27 mouse cellular contexts compared by ENCODE assay signal in the genomic region with DNA sequence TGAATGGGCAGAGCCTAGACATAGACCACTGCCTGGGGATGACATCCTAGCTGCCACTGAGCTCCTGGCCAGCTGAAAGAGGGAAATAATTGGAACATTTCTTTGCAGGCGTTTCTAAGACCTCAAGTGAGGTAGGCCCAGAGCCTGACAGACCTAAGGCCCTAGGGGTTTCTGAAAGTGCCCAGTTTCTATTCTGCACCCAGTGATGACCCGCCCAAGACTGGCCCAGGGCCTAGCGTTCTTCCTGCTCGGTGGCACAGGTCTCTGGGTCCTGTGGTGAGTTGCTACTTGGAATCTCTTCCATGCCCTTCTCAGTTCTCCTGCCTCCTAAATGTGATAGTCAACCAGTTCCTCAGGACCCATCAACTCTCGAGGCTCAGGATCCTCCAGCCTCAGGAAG. TPM values are rescaled to one million over a fixed set of nuclear protein-coding genes. Genes with fewer than 3 reads are reported as not detected.
DNase-seq lines count a peak whose midpoint lies in the region; ATAC-seq and TF ChIP-seq lines count a peak whose summit lies in the region.
"Had no signal": no experiment of that assay in that cellular context is flagged by ENCODE, and none has a peak within 500 bp of the region (broad histone marks: within the 10 kb centered on the region; RNA-seq: fewer than 3 reads in every experiment).

No protein-coding gene starts in this region.

- peak overlapping the region; percentile 54 for H3K4me2 ChIP-seq in kidney, embryonic 15.5 days
- peak overlapping the region; percentile 21; the same call in 1 of the 2 replicates for H3K4me2 ChIP-seq in neural tube, embryonic 13.5 days
- H3K4me2 ChIP-seq in intestine, embryonic 16.5 days (ENCODE audit: low read depth, low read length), result no peak overlapping the region
- peak overlapping the region; percentile 43 for H3K4me2 ChIP-seq in stomach, postnatal 0 days (replicated peaks; ENCODE audit: low read depth)
- H3K4me2 ChIP-seq: forebrain, embryonic 15.5 days; hindbrain, embryonic 14.5 days; liver, embryonic 13.5 days; midbrain, embryonic 15.5 days had no signal

- no peak for TF ChIP-seq CTCF in kidney, adult 2 months (conservative IDR thresholded peaks at IDR 0.05; ENCODE audit: insufficient read depth, insufficient read length, low read depth, low read length)
- TF ChIP-seq CTCF in stomach, postnatal 0 days (IDR thresholded peaks at IDR 0.05; ENCODE audit: low read depth), result no peak

- peak overlapping the region; percentile 29 for H3K4me3 ChIP-seq in kidney, embryonic 15.5 days (replicated peaks)
- H3K4me3 ChIP-seq in kidney, adult 2 months (ENCODE audit: insufficient read depth, low read depth, low read length), result no peak overlapping the region
- no peak overlapping the region for H3K4me3 ChIP-seq in neural tube, embryonic 13.5 days
- peak overlapping the region; percentile 1; the same call in 1 of the 2 replicates for H3K4me3 ChIP-seq in intestine, embryonic 16.5 days (ENCODE audit: low read length)
- no peak overlapping the region for H3K4me3 ChIP-seq in stomach, postnatal 0 days (ENCODE audit: low read depth, low read length)
- H3K4me3 ChIP-seq: embryonic facial prominence, embryonic 10.5 days; forebrain, embryonic 15.5 days; heart, embryonic 10.5 days; liver, embryonic 13.5 days; midbrain, embryonic 15.5 days had no signal

- H3K9me3 ChIP-seq in kidney, embryonic 15.5 days (replicated peaks), result no peaks in the 10 kb centered on the region
- no peaks in the 10 kb centered on the region for H3K9me3 ChIP-seq in neural tube, embryonic 13.5 days
- no peaks in the 10 kb centered on the region for H3K9me3 ChIP-seq in intestine, embryonic 16.5 days (ENCODE audit: control insufficient read depth, low read length)
- no peaks in the 10 kb centered on the region for H3K9me3 ChIP-seq in stomach, postnatal 0 days (ENCODE audit: control insufficient read depth, low read length)
- H3K9me3 ChIP-seq: forebrain, embryonic 15.5 days; heart, embryonic 10.5 days; liver, embryonic 13.5 days; midbrain, embryonic 15.5 days had no signal

- peak overlapping the region; percentile 88 for H3K27ac ChIP-seq in kidney, embryonic 15.5 days
- no peak overlapping the region for H3K27ac ChIP-seq in kidney, adult 2 months (ENCODE audit: insufficient read depth, low read depth, low read length)
- no peak overlapping the region for H3K27ac ChIP-seq in neural tube, embryonic 13.5 days (replicated peaks)
- no peak overlapping the region for H3K27ac ChIP-seq in intestine, embryonic 16.5 days (ENCODE audit: low read length)
- no peak overlapping the region for H3K27ac ChIP-seq in stomach, postnatal 0 days (replicated peaks)
- H3K27ac ChIP-seq: embryonic facial prominence, embryonic 10.5 days; forebrain, embryonic 15.5 days; heart, embryonic 10.5 days; hindbrain, embryonic 14.5 days; liver, embryonic 13.5 days; midbrain, embryonic 15.5 days had no signal

- peaks cover 16% of the 10 kb centered on the region for H3K4me1 ChIP-seq in kidney, embryonic 15.5 days
- H3K4me1 ChIP-seq in kidney, adult 2 months (ENCODE audit: control insufficient read depth, insufficient read depth, low read length), result no peaks in the 10 kb centered on the region
- no peaks in the 10 kb centered on the region for H3K4me1 ChIP-seq in neural tube, embryonic 13.5 days (replicated peaks)
- peaks cover 13% of the 10 kb centered on the region for H3K4me1 ChIP-seq in intestine, embryonic 16.5 days (ENCODE audit: control insufficient read depth, insufficient read depth, low read length)
- peaks cover 3% of the 10 kb centered on the region; the same call in 1 of the 2 replicates for H3K4me1 ChIP-seq in stomach, postnatal 0 days (replicated peaks; ENCODE audit: control insufficient read depth, insufficient read depth)
- H3K4me1 ChIP-seq: forebrain, embryonic 15.5 days; liver, embryonic 13.5 days; midbrain, embryonic 15.5 days had no signal

- H3K9ac ChIP-seq in kidney, embryonic 15.5 days, result no peak overlapping the region
- no peak overlapping the region for H3K9ac ChIP-seq in neural tube, embryonic 13.5 days
- no peak overlapping the region for H3K9ac ChIP-seq in intestine, embryonic 16.5 days (ENCODE audit: low read depth, low read length)
- H3K9ac ChIP-seq in stomach, postnatal 0 days (ENCODE audit: low read length), result no peak overlapping the region
- H3K9ac ChIP-seq: forebrain, embryonic 15.5 days; hindbrain, embryonic 14.5 days; liver, embryonic 13.5 days; midbrain, embryonic 15.5 days had no signal

- no peak for DNase-seq in kidney, adult 2 months
- no peak for DNase-seq in neural tube, embryonic 10.5 days (ENCODE audit: extremely low spot score, low spot score)
- DNase-seq in stomach, postnatal 0 days (ENCODE audit: low spot score), result no peak
- DNase-seq: adrenal gland, postnatal 10 days; cerebellum, postnatal 10 days; gastrocnemius, postnatal 36 days; kidney, postnatal 36 days; liver, embryonic 13.5 days; lung, adult 2 months; lung, postnatal 36 days; right cerebral cortex, postnatal 14 days; spleen, adult 18-20 months; thymus, adult 18-20 months; thymus, postnatal 36 days had no signal

- ATAC-seq in kidney, embryonic 15.5 days (replicated peaks; ENCODE audit: low FRiP score), result no peak
- ATAC-seq in neural tube, embryonic 13.5 days (ENCODE audit: low read depth), result no peak
- ATAC-seq in intestine, embryonic 16.5 days, result no peak
- ATAC-seq in stomach, postnatal 0 days (ENCODE audit: low FRiP score, low TSS enrichment), result no peak
- ATAC-seq in granulocyte monocyte progenitor cell, adult 5-6 weeks (replicated peaks; ENCODE audit: poor library complexity, severe bottlenecking), result no peak
- ATAC-seq: forebrain, embryonic 15.5 days; inflammation-experienced regulatory T-cells, adult 6 months; midbrain, embryonic 15.5 days had no signal

- no peak for TF ChIP-seq EP300 in stomach, postnatal 0 days (optimal IDR thresholded peaks at IDR 0.05)

- 82% methylated on average over 5 of the region's 5 CpGs for WGBS in kidney, embryonic 15.5 days
- WGBS in kidney, adult 2 months, result 88% methylated on average over 5 of the region's 5 CpGs
- 80% methylated on average over 5 of the region's 5 CpGs for WGBS in neural tube, embryonic 13.5 days
- 85% methylated on average over 5 of the region's 5 CpGs for WGBS in intestine, embryonic 16.5 days
- 81% methylated on average over 5 of the region's 5 CpGs for WGBS in stomach, postnatal 0 days

- TF ChIP-seq POLR2A in kidney, adult 2 months (IDR thresholded peaks at IDR 0.05; ENCODE audit: low read depth, low read length), result no peak

- no peaks in the 10 kb centered on the region for H3K27me3 ChIP-seq in kidney, embryonic 15.5 days
- no peaks in the 10 kb centered on the region for H3K27me3 ChIP-seq in kidney, adult 2 months (replicated peaks; ENCODE audit: control insufficient read depth, insufficient read depth, low read length)
- H3K27me3 ChIP-seq in neural tube, embryonic 13.5 days, result no peaks in the 10 kb centered on the region
- no peaks in the 10 kb centered on the region for H3K27me3 ChIP-seq in intestine, embryonic 16.5 days (replicated peaks; ENCODE audit: control insufficient read depth, insufficient read depth, low read length)
- no peaks in the 10 kb centered on the region for H3K27me3 ChIP-seq in stomach, postnatal 0 days (ENCODE audit: control insufficient read depth, insufficient read depth, low read length)
- H3K27me3 ChIP-seq: forebrain, embryonic 15.5 days; liver, embryonic 13.5 days; midbrain, embryonic 15.5 days had no signal

- no peaks in the 10 kb centered on the region for H3K36me3 ChIP-seq in kidney, embryonic 15.5 days
- H3K36me3 ChIP-seq in kidney, adult 2 months (ENCODE audit: control insufficient read depth, insufficient read depth, low read length), result no peaks in the 10 kb centered on the region
- H3K36me3 ChIP-seq in neural tube, embryonic 13.5 days, result no peaks in the 10 kb centered on the region
- no peaks in the 10 kb centered on the region for H3K36me3 ChIP-seq in intestine, embryonic 16.5 days (ENCODE audit: control insufficient read depth, insufficient read depth, low read length)
- no peaks in the 10 kb centered on the region for H3K36me3 ChIP-seq in stomach, postnatal 0 days (ENCODE audit: control insufficient read depth, insufficient read depth, low read length)
- H3K36me3 ChIP-seq: embryonic facial prominence, embryonic 10.5 days; forebrain, embryonic 15.5 days; heart, embryonic 10.5 days; liver, embryonic 13.5 days; midbrain, embryonic 15.5 days had no signal

RNA-seq across cellular contexts. Expression of gene Gbgt1, which starts 0.9 kb away (rescaled TPM):
- 5.8 and 6.5 TPM in 2 replicates for polyA plus RNA-seq in kidney, embryonic 15.5 days (2015; fragmentation: Nextera tagmentation; extraction: Ambion mirVana)
- 1.2 and 1.3 TPM in 2 replicates for polyA plus RNA-seq in kidney, adult 2 months (2012; rRNA removed)
- polyA plus RNA-seq in neural tube, embryonic 13.5 days (2015; fragmentation: Nextera tagmentation; extraction: Ambion mirVana), result 1.6 and 1.7 TPM in 2 replicates
- 4.4 and 4.6 TPM in 2 replicates for polyA plus RNA-seq in intestine, embryonic 16.5 days (2015; fragmentation: Nextera tagmentation; extraction: Ambion mirVana)
- polyA plus RNA-seq in stomach, postnatal 0 days (2015; fragmentation: Nextera tagmentation; extraction: Ambion mirVana), result 1.2 and 1.3 TPM in 2 replicates
- not detected in 2 replicates for total RNA-seq in granulocyte monocyte progenitor cell, adult 5-6 weeks (2014; fragmentation: Nextera tagmentation)
- total RNA-seq in granulocyte monocyte progenitor cell, adult 5-6 weeks (2017), result not detected in 2 replicates
- total RNA-seq: MEL had no signal
- polyA plus RNA-seq: inflammation-experienced regulatory T-cells, adult 6 months had no signal

RNA-seq across cellular contexts. Expression of gene Gm10134, which starts 8.3 kb away (rescaled TPM):
- 10.6 and 12.6 TPM in 2 replicates for polyA plus RNA-seq in kidney, embryonic 15.5 days (2015; fragmentation: Nextera tagmentation; extraction: Ambion mirVana)
- 0.33 TPM in 1 of 2 replicates, not detected in the other for polyA plus RNA-seq in kidney, adult 2 months (2012; rRNA removed)
- 2.6 and 4.0 TPM in 2 replicates for polyA plus RNA-seq in neural tube, embryonic 13.5 days (2015; fragmentation: Nextera tagmentation; extraction: Ambion mirVana)
- polyA plus RNA-seq in intestine, embryonic 16.5 days (2015; fragmentation: Nextera tagmentation; extraction: Ambion mirVana), result 7.4 and 10.3 TPM in 2 replicates
- 5.5 and 6.2 TPM in 2 replicates for polyA plus RNA-seq in stomach, postnatal 0 days (2015; fragmentation: Nextera tagmentation; extraction: Ambion mirVana)
- total RNA-seq in granulocyte monocyte progenitor cell, adult 5-6 weeks (2014; fragmentation: Nextera tagmentation), result not detected in 2 replicates
- not detected in 2 replicates for total RNA-seq in granulocyte monocyte progenitor cell, adult 5-6 weeks (2017)
- total RNA-seq: gastrocnemius, postnatal 36 days; MEL had no signal
- polyA plus RNA-seq: embryonic facial prominence, embryonic 10.5 days; heart, embryonic 10.5 days; inflammation-experienced regulatory T-cells, adult 6 months; neural tube, embryonic 14.5 days had no signal

RNA-seq across cellular contexts. Expression of gene Ralgds, which starts 15.4 kb away (rescaled TPM):
- polyA plus RNA-seq in kidney, embryonic 15.5 days (2015; fragmentation: Nextera tagmentation; extraction: Ambion mirVana), result 22.6 and 30.5 TPM in 2 replicates
- 24.6 and 32.3 TPM in 2 replicates for polyA plus RNA-seq in kidney, adult 2 months (2012; rRNA removed)
- 86.3 and 90.7 TPM in 2 replicates for polyA plus RNA-seq in neural tube, embryonic 13.5 days (2015; fragmentation: Nextera tagmentation; extraction: Ambion mirVana)
- polyA plus RNA-seq in intestine, embryonic 16.5 days (2015; fragmentation: Nextera tagmentation; extraction: Ambion mirVana), result 19.1 and 21.5 TPM in 2 replicates
- 23.9 and 26.8 TPM in 2 replicates for polyA plus RNA-seq in stomach, postnatal 0 days (2015; fragmentation: Nextera tagmentation; extraction: Ambion mirVana)
- 2.1 and 7.9 TPM in 2 replicates for total RNA-seq in granulocyte monocyte progenitor cell, adult 5-6 weeks (2014; fragmentation: Nextera tagmentation)
- 2.8 and 4.6 TPM in 2 replicates for total RNA-seq in granulocyte monocyte progenitor cell, adult 5-6 weeks (2017)

RNA-seq across cellular contexts. Expression of gene Mrps2, which starts 29.7 kb away (rescaled TPM):
- polyA plus RNA-seq in kidney, embryonic 15.5 days (2015; fragmentation: Nextera tagmentation; extraction: Ambion mirVana), result 62.0 and 64.0 TPM in 2 replicates
- 65.7 and 72.7 TPM in 2 replicates for polyA plus RNA-seq in kidney, adult 2 months (2012; rRNA removed)
- polyA plus RNA-seq in neural tube, embryonic 13.5 days (2015; fragmentation: Nextera tagmentation; extraction: Ambion mirVana), result 52.7 and 56.2 TPM in 2 replicates
- polyA plus RNA-seq in intestine, embryonic 16.5 days (2015; fragmentation: Nextera tagmentation; extraction: Ambion mirVana), result 61.1 and 66.9 TPM in 2 replicates
- 25.3 and 28.3 TPM in 2 replicates for polyA plus RNA-seq in stomach, postnatal 0 days (2015; fragmentation: Nextera tagmentation; extraction: Ambion mirVana)
- total RNA-seq in granulocyte monocyte progenitor cell, adult 5-6 weeks (2014; fragmentation: Nextera tagmentation), result 61.3 and 62.9 TPM in 2 replicates
- 29.3 and 33.0 TPM in 2 replicates for total RNA-seq in granulocyte monocyte progenitor cell, adult 5-6 weeks (2017)

RNA-seq across cellular contexts. Expression of gene 1700007K13Rik, which starts 31.4 kb away (rescaled TPM):
- 0.52 TPM in 1 of 2 replicates, not detected in the other for polyA plus RNA-seq in kidney, embryonic 15.5 days (2015; fragmentation: Nextera tagmentation; extraction: Ambion mirVana)
- polyA plus RNA-seq in kidney, adult 2 months (2012; rRNA removed), result 0.86 and 1.3 TPM in 2 replicates
- polyA plus RNA-seq in neural tube, embryonic 13.5 days (2015; fragmentation: Nextera tagmentation; extraction: Ambion mirVana), result 2.6 and 2.8 TPM in 2 replicates
- 0.23 TPM in 1 of 2 replicates, not detected in the other for polyA plus RNA-seq in intestine, embryonic 16.5 days (2015; fragmentation: Nextera tagmentation; extraction: Ambion mirVana)
- polyA plus RNA-seq in stomach, postnatal 0 days (2015; fragmentation: Nextera tagmentation; extraction: Ambion mirVana), result 0.63 and 1.2 TPM in 2 replicates
- not detected in 2 replicates for total RNA-seq in granulocyte monocyte progenitor cell, adult 5-6 weeks (2014; fragmentation: Nextera tagmentation)
- not detected in 2 replicates for total RNA-seq in granulocyte monocyte progenitor cell, adult 5-6 weeks (2017)
- total RNA-seq: gastrocnemius, postnatal 36 days; heart, postnatal 4 days; MEL had no signal
- polyA plus RNA-seq: liver, embryonic 13.5 days had no signal

Comparison
In these comparisons a context has a peak if more than half of its experiments do, and no peak if none do; other contexts are left out.
1. H3K4me3 ChIP-seq: peak in kidney, embryonic 15.5 days (single experiment) and intestine, embryonic 16.5 days (single experiment); none in kidney, adult 2 months (single experiment), neural tube, embryonic 13.5 days (single experiment) and stomach, postnatal 0 days (single experiment).